Mouse (Mus musculus) myocyte (in vitro differentiated cells): Measurements from ENCODE around the gene Ccdc88a.

Experiments
- CEBPB ChIP-seq: IDR thresholded peaks from 2 replicates; pipeline ENCODE4 v1.6.1; 2011; ENCODE audit warnings: mild to moderate bottlenecking, moderate library complexity; ENCODE audit not compliant: poor library complexity, insufficient read depth, severe bottlenecking
- E2F4 ChIP-seq: IDR thresholded peaks from one replicate; pipeline ENCODE4 v1.6.1; 2011; ENCODE audit warnings: mild to moderate bottlenecking, control low read depth, moderate library complexity; ENCODE audit not compliant: insufficient read depth
- MAX ChIP-seq: IDR thresholded peaks from one replicate; pipeline ENCODE4 v1.6.1; 2011; ENCODE audit warnings: low read depth, mild to moderate bottlenecking, control low read depth
- MYOG ChIP-seq, 3 experiments: IDR thresholded peaks; one replicate each; pipeline ENCODE4 v1.6.1; 2011; ENCODE audit warnings: control low read depth in 2 of 3, low read depth in 2 of 3, mild to moderate bottlenecking in 2 of 3; ENCODE audit not compliant: insufficient read length in 2 of 3, control insufficient read depth in 1 of 3, insufficient read depth in 1 of 3
- POLR2A ChIP-seq: IDR thresholded peaks from one replicate; pipeline ENCODE4 v1.6.1; 2011; ENCODE audit warnings: low read depth, mild to moderate bottlenecking, control low read depth, moderate library complexity; ENCODE audit not compliant: insufficient read length
- TCF12 ChIP-seq: IDR thresholded peaks from one replicate; pipeline ENCODE4 v1.6.1; 2011; ENCODE audit warnings: mild to moderate bottlenecking, control low read depth; ENCODE audit not compliant: poor library complexity, insufficient read depth, severe bottlenecking
- TCF3 ChIP-seq: IDR thresholded peaks from one replicate; pipeline ENCODE4 v1.6.1; 2011; ENCODE audit warnings: low read depth, control low read depth; ENCODE audit not compliant: insufficient read length
- USF1 ChIP-seq: IDR thresholded peaks from one replicate; pipeline ENCODE4 v1.6.1; 2011; ENCODE audit warnings: low read depth, mild to moderate bottlenecking, control low read depth, moderate library complexity

- TF ChIP-seq TCF3 (no peak), TCF12 (no peak), MAX (no peak), USF1 (no peak), POLR2A (no peak), MYOG (IDR thresholded peaks at IDR 0.05; ENCODE audit: control insufficient read depth in 1 of 3, insufficient read depth in 1 of 3, insufficient read length in 2 of 3, low read depth in 2 of 3) (no peak), CEBPB (no peak), E2F4 (no peak)
Measured at GRCm38 (mm10) chr11:29544225-29544945, 170.9 kb downstream of the Ccdc88a start.
